Mouse (Mus musculus): ENCODE measurements around the gene Bphl. TPM values are rescaled to one million over a fixed set of nuclear protein-coding genes. Genes with fewer than 3 reads are reported as not detected.
"Not testable (repeated sequence)": the region's sequence is repeated elsewhere in the genome, so short reads cannot be mapped to it uniquely, and the experiment has no call there.

Gene Bphl
- polyA plus RNA-seq, 1 experiment from 2014 or later = 42.3 TPM

DNA sequence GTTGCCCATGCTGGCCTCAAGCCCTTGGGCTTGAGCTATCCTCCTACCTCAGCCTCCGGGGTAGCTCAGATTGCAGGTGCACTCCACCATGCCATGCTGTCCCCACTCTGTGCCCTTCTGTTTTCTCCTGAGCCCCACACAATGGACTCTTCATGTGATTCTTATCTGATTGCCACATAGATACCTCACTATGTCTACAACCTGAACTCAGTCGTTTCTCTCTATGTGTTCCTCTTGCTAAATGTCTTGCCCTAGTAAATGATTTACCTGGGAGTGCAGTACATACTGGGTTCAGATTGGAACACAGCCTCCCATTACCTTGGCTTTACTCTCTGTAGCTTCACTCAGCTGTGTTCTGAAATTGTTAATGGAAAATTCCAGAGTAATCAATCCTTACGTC is 17.6 kb downstream of the Bphl start:
- H3K4me1 ChIP-seq = no peaks in the 10 kb centered on the region
- no peaks in the 10 kb centered on the region for H3K27me3 ChIP-seq
- no peak overlapping the region for H3K27ac ChIP-seq
- no peak overlapping the region for H3K4me2 ChIP-seq (replicated peaks)
- no peak for ATAC-seq (ENCODE audit: low FRiP score, low read depth)
- peaks cover 79% of the 10 kb centered on the region for H3K36me3 ChIP-seq
- H3K9me3 ChIP-seq = no peaks in the 10 kb centered on the region
- H3K4me3 ChIP-seq = no peak overlapping the region
- 89% methylated on average over 3 of the region's 3 CpGs for WGBS
- no peak overlapping the region for H3K9ac ChIP-seq

DNA sequence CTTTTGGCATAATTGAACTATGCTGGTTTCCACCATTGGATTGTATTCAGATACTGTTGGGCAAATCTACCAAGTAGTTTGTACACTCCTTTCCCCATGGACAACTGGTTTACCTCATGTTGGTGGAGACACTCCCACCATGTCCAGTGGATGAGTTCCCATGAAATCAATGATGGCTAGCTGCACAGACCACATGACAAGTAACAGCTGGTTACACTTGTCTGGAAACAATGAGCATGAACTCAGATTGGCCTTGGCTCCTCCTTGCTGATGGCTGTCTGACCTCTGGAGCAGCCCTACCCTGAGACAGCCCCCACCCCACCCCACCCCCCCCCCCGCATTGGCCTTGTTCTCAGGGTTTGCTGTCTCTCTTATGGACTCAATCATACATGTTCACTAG is 19.9 kb downstream of the Bphl start:
- H3K9ac ChIP-seq = no peak overlapping the region
- H3K4me3 ChIP-seq = no peak overlapping the region
- H3K27ac ChIP-seq = no peak overlapping the region
- H3K9me3 ChIP-seq = no peaks in the 10 kb centered on the region
- no peaks in the 10 kb centered on the region for H3K4me1 ChIP-seq
- no peak overlapping the region for H3K4me2 ChIP-seq (replicated peaks)
- whole genome bisulfite sequencing = 81% methylated on average over 1 of the region's 1 CpGs
- H3K27me3 ChIP-seq = no peaks in the 10 kb centered on the region
- peaks cover 76% of the 10 kb centered on the region for H3K36me3 ChIP-seq
- ATAC-seq (ENCODE audit: low FRiP score, low read depth) = no peak

DNA sequence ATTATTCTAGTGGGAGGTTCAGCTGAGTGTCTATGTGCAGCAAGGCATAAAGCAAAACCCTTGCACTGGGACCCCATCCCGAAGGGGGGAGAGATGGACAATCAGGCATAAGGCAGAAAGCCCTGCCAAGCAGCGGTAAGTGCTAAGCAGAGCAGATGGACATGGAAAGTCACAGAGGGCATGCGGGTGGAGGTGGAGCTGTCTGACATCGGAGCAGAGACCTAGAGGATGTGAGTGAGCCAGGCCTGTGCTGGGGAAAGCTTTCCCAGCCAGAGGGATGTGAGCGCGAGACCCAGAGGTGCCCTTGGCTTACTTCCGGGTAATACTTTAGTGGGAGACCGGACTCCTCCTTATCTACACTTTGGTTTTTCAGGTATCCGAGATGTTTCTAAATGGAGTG is 22.7 kb downstream of the Bphl start:
- peaks cover 68% of the 10 kb centered on the region for H3K36me3 ChIP-seq
- no peak overlapping the region for H3K9ac ChIP-seq
- H3K4me2 ChIP-seq (replicated peaks) = no peak overlapping the region
- no peaks in the 10 kb centered on the region for H3K9me3 ChIP-seq
- no peak for ATAC-seq (ENCODE audit: low FRiP score, low read depth)
- H3K27me3 ChIP-seq = no peaks in the 10 kb centered on the region
- no peak overlapping the region for H3K27ac ChIP-seq
- 92% methylated on average over 9 of the region's 9 CpGs for WGBS
- H3K4me3 ChIP-seq = no peak overlapping the region
- no peaks in the 10 kb centered on the region for H3K4me1 ChIP-seq

DNA sequence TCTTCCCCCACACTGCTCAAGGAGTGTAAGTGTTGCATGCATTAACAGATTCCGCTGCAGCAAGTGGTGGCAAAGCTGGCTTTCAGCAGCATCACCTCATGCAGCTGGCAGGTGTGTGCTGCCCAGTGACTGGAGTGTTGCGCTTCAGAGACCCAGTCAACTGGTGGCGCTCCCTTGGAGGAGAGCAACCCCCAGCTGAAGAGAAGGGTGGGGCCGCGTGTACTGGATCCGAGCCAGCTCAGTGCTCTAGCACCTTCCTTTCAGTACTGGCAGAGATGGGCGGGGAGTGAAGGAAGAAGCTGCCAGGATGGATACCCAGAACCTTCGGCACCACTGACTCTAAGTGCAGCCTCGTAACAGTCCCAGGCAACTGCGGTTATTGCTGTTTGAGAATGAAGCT is 25.1 kb downstream of the Bphl start:
- ATAC-seq (ENCODE audit: low FRiP score, low read depth) = no peak
- no peak overlapping the region for H3K4me3 ChIP-seq

DNA sequence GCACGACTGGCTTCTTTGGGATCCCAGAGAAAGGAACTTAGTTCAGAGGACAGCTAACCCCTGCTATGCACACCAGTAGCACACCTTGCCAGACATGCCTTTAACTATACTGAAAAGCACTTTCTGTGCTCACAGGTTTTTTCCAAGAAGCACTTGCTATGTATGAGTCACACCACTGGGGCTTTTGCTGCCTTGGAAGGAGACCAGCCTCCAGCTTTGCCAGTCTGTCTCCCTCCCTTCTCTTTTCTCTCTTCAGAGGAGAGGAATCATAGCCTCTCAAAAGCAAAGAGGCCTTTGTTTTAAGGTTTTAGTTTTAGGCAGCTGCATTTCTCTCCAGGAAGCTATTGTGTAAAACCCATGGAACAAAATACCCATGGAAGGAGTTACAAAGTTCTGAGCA is 29.0 kb downstream of the Bphl start:
- H3K9me3 ChIP-seq = no peaks in the 10 kb centered on the region
- no peak overlapping the region for H3K9ac ChIP-seq
- no peaks in the 10 kb centered on the region for H3K27me3 ChIP-seq
- H3K4me3 ChIP-seq = no peak overlapping the region
- WGBS = 67% methylated on average over 1 of the region's 1 CpGs
- 0 out of 2 replicates have a peak, but pooled peaks cover 3% of the 10 kb centered on the region for H3K4me1 ChIP-seq
- ATAC-seq (ENCODE audit: low FRiP score, low read depth) = no peak
- H3K27ac ChIP-seq = no peak overlapping the region
- H3K36me3 ChIP-seq = peaks cover 38% of the 10 kb centered on the region
- no peak overlapping the region for H3K4me2 ChIP-seq (replicated peaks)

More for the DNA sequence above, 25.1 kb downstream of the Bphl start:
- WGBS = 86% methylated on average over 10 of the region's 10 CpGs
- H3K4me2 ChIP-seq (replicated peaks) = no peak overlapping the region
- no peaks in the 10 kb centered on the region for H3K27me3 ChIP-seq
- no peak overlapping the region for H3K9ac ChIP-seq
- H3K9me3 ChIP-seq = no peaks in the 10 kb centered on the region
- H3K4me1 ChIP-seq = no peaks in the 10 kb centered on the region
- no peak overlapping the region for H3K27ac ChIP-seq
- peaks cover 56% of the 10 kb centered on the region for H3K36me3 ChIP-seq

DNA sequence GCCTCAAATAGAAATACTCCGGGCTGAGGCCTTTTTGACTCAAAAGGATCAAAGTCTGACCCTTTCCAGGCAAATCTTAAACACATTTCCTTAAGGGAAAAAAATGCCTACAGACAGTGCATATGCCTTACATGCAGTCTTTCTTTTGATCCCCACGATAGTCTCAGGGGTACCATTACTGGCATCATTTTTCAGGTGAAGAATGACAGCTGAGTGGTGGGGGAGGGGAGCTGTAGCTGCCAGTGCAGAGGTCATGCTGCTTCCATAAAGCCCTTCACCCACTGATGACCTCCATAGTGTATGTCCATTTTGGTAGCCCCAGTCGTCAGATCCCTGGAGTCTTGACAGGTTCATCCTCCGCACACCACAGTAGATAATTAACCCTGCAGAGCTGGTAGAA is 32.9 kb downstream of the Bphl start:
- Histone ChIP-seq H3K36me3 (peaks cover 27% of the 10 kb centered on the region), H3K4me3 (no peak overlapping the region), H3K27ac (no peak overlapping the region), H3K9ac (no peak overlapping the region), H3K27me3 (no peaks in the 10 kb centered on the region), H3K4me1 (0 out of 2 replicates have a peak, but pooled peaks cover 3% of the 10 kb centered on the region), H3K4me2 (replicated peaks) (no peak overlapping the region), H3K9me3 (no peaks in the 10 kb centered on the region)
- ATAC-seq (ENCODE audit: low FRiP score, low read depth) = no peak
- 49% methylated on average over 4 of the region's 4 CpGs for WGBS

DNA sequence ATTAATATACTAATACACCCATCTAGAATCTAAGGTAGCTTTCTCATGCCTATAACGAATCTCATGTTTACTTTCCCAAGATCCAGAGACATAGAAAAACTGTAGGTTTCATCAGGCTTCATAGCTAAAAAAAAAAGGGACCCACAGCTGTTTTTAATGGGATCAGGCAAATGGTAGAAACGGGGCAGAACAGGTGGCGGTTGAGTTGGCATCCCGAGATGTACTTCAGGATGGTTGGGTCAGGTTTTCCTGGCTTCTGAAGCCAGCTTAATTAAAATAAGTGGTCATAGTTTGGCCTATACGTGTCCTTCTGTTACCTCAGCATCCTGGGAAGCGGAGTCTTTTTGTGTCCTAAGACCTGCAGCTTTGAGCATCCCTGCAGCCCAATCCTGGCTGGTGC is 34.4 kb downstream of the Bphl start:
- WGBS = 82% methylated on average over 6 of the region's 6 CpGs
- ATAC-seq (ENCODE audit: low FRiP score, low read depth) = no peak
- Histone ChIP-seq H3K36me3 (peaks cover 34% of the 10 kb centered on the region), H3K27ac (no peak overlapping the region), H3K9me3 (no peaks in the 10 kb centered on the region), H3K4me2 (replicated peaks) (no peak overlapping the region), H3K9ac (no peak overlapping the region), H3K4me1 (peaks cover 8% of the 10 kb centered on the region), H3K27me3 (no peaks in the 10 kb centered on the region), H3K4me3 (no peak overlapping the region)

DNA sequence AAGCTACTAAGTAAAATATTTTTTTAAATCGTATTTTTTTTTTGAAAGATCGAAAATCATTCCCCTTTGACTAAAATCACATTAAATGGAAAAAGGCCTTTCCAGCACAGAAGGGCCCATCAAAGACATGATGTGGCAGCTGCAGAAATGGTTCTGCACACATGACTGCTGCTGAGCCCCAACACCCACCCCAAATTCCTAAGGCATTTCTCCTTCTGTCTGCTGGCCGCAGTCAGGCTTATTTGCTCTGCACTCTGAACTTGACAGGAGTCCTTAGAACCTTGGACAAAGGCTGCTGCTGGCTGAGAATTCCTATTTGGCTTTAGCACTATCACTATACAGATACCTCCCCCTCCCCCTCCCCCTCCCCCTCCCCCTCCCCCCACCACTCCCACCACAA is 35.5 kb downstream of the Bphl start:
- Histone ChIP-seq H3K36me3 (peaks cover 27% of the 10 kb centered on the region), H3K4me1 (peaks cover 13% of the 10 kb centered on the region), H3K9me3 (no peaks in the 10 kb centered on the region), H3K27ac (no peak overlapping the region), H3K27me3 (no peaks in the 10 kb centered on the region), H3K4me3 (no peak overlapping the region), H3K9ac (no peak overlapping the region), H3K4me2 (replicated peaks) (no peak overlapping the region)
- WGBS = 69% methylated on average over 3 of the region's 3 CpGs
- ATAC-seq (ENCODE audit: low FRiP score, low read depth) = no peak

DNA sequence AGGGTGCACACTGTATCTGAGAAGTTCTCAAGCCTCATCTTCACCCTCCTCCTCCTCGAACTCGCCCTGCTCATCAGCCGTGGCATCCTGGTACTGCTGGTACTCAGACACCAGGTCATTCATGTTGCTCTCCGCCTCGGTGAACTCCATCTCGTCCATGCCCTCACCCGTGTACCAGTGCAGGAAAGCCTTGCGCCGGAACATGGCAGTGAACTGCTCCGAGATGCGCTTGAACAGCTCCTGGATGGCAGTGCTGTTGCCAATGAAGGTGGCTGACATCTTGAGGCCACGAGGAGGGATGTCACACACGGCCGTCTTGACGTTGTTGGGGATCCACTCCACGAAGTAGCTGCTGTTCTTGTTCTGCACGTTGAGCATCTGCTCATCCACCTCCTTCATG is 37.0 kb downstream of the Bphl start:
- 96% methylated on average over 13 of the region's 17 CpGs for WGBS
- not testable (repeated sequence) for H3K4me2 ChIP-seq (replicated peaks); H3K27me3 ChIP-seq; H3K4me3 ChIP-seq; H3K9me3 ChIP-seq; ATAC-seq (ENCODE audit: low FRiP score, low read depth); H3K27ac ChIP-seq; H3K9ac ChIP-seq
- peaks cover 18% of the 10 kb centered on the region for H3K36me3 ChIP-seq
- H3K4me1 ChIP-seq = peaks cover 23% of the 10 kb centered on the region

DNA sequence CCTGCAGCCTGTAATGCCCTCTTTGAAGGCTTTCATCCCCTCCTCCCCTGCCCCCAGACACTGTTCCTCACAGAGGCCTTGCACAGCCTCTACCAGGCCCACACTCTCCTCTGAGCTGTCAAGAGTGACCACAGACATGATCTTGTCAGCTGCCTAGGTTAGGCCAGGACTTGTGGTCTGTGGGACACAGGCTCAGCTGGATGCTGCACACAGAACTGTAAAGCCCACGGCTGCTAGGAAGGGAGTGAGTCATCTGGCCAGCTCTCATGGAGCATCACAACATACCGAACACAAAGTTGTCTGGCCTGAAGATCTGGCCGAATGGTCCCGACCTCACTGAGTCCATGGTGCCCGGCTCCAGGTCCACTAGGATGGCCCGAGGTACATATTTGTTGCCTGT is 38.5 kb downstream of the Bphl start:
- not testable (repeated sequence) for H3K9me3 ChIP-seq; H3K9ac ChIP-seq; H3K27ac ChIP-seq; H3K4me3 ChIP-seq; H3K27me3 ChIP-seq; ATAC-seq (ENCODE audit: low FRiP score, low read depth)
- H3K4me1 ChIP-seq = peaks cover 20% of the 10 kb centered on the region
- H3K36me3 ChIP-seq = peaks cover 17% of the 10 kb centered on the region
- WGBS = 82% methylated on average over 6 of the region's 6 CpGs
- peak overlapping the region; percentile 79; the same call in 1 of the 2 replicates for H3K4me2 ChIP-seq (replicated peaks)

DNA sequence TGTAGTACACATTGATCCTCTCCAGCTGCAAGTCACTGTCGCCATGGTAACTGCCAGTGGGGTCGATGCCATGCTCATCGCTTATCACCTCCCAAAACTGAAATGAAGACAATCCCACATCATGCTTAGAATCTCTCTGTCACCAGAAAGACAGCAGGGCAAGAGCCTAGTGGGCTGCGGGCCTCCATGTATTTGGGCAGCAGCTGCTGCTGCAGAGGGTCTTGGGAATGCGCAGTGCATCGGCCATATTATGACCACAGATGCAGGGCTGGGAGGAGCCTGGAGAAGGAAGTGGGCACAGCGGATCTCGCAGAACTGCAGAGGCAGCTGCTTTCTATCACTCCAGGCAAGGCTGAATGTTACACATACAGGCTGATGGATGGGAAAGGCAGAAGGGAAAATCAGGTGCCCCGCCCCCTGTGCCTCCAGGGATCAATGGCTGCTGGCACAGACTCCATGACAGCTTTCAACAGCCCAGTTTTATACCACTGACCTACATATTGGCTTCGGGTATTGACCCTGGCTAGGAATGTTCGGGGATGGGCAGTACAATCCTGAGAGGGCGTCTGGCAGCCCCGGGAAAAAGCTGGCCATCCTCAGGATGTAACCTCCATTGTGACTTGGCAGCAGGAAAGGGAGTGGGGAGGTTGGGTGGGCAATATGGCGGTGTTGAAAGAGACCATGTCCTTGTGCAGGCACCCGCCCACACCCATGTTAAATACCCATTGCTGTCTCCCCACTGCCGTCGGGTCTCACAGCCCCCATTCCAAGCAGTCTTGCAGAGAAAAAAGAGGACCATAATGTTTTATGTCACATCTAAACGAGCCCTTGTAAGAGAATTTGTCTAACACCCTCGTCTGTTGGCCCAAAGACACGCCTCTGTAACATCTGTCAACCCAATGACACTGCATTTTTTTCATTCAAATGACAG is 39.4 kb downstream of the Bphl start:
- Histone ChIP-seq H3K36me3 (peaks cover 12% of the 10 kb centered on the region), H3K27ac (no peak overlapping the region), H3K9ac (peak overlapping the region; percentile 43; the same call in 1 of the 2 replicates), H3K4me1 (peaks cover 20% of the 10 kb centered on the region), H3K9me3 (no peaks in the 10 kb centered on the region), H3K4me2 (replicated peaks) (peak overlapping the region; percentile 79), H3K4me3 (peak overlapping the region; percentile 64), H3K27me3 (no peaks in the 10 kb centered on the region)
- peak; percentile 48 for ATAC-seq (ENCODE audit: low FRiP score, low read depth)
- 51% methylated on average over 20 of the region's 20 CpGs for WGBS

DNA sequence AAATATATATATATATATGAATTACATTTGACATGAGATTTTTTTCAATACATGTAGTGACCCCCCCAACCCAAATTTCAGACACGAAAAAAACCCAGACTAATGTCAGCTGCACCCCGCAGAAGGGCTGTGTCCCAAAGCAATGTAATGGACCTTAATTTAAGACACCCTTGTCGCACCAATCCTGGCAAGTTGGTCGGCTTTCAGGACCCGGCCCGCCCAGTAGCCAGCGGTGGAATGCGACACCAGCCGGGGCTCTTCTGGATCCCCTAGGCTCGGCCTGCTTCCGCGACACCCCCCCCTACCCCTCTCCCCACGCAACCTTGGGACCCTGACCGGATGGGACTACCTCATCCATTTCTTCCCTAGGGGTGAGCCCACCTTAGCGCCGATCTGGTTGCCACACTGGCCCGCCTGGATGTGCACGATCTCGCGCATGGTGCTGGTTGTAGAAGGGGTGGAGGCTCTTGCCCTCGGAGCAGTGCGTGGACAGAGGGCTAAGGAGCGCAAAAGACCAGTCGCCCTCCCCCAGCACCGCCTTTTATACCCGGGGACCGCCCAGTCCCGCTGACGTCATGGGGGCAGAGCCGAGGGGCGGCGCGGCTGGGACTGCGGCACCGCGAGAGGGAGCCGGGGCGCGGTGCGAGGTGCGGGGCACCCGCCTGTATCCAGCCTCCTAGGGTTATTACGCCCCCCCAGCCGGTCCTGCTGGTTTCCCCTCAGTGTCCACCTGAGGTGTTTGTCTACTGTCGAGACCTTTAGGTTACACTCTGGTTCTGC is 40.3 kb downstream of the Bphl start, which contains the start of gene Tubb2a:
Tubb2a (minus strand) TSS at position 516 of the 780 bp plus-strand sequence.
- H3K27me3 ChIP-seq = no peaks in the 10 kb centered on the region
- H3K36me3 ChIP-seq = peaks cover 12% of the 10 kb centered on the region
- under 1% methylated on average over 44 of the region's 45 CpGs for WGBS
- H3K27ac ChIP-seq = no peak within 1 kb of the TSS
- ATAC-seq (ENCODE audit: low FRiP score, low read depth) = peak; percentile 89
- H3K9ac ChIP-seq = peak within 1 kb of the TSS; percentile 75
- peak within 1 kb of the TSS; percentile 79 for H3K4me2 ChIP-seq (replicated peaks)
- no peaks in the 10 kb centered on the region for H3K9me3 ChIP-seq
- peak within 1 kb of the TSS; percentile 64 for H3K4me3 ChIP-seq
- peaks cover 20% of the 10 kb centered on the region for H3K4me1 ChIP-seq
